Mouse (Mus musculus): ENCODE data around the gene Tacc2.

Tacc2 gene

GRCm38 (mm10) chr7:130692943-130693799 lies 115.9 kb downstream of the Tacc2 start:
- DNase-seq = peak; percentile 54 to 66

GRCm38 (mm10) chr7:130693800-130694193 lies 116.6 kb downstream of the Tacc2 start:
- peak; percentile 45 to 60 for DNase-seq

GRCm38 (mm10) chr7:130695669-130696338 lies 118.6 kb downstream of the Tacc2 start:
- DNase-seq = peak in 1 of 2 experiments; percentile 38

- DNase-seq = no peak
Observed at GRCm38 (mm10) chr7:130696347-130697234, 119.4 kb downstream of the Tacc2 start.

- no peak for DNase-seq
Observed at GRCm38 (mm10) chr7:130698480-130698879, 121.2 kb downstream of the Tacc2 start.

- DNase-seq = no peak
Observed at GRCm38 (mm10) chr7:130701336-130701735, 124.1 kb downstream of the Tacc2 start.

- no peak for DNase-seq
Observed at GRCm38 (mm10) chr7:130705230-130705629, 128.0 kb downstream of the Tacc2 start.

GRCm38 (mm10) chr7:130708940-130709339 lies 131.7 kb downstream of the Tacc2 start:
- peak; percentile 32 to 59 for DNase-seq

- DNase-seq = no peak
Observed at GRCm38 (mm10) chr7:130709372-130710274, 132.4 kb downstream of the Tacc2 start.

GRCm38 (mm10) chr7:130711851-130712250 lies 134.6 kb downstream of the Tacc2 start:
- no peak for DNase-seq

- no peak for DNase-seq
Observed at GRCm38 (mm10) chr7:130713319-130713718, 136.1 kb downstream of the Tacc2 start.

- no peak for DNase-seq
Observed at GRCm38 (mm10) chr7:130715467-130715866, 138.2 kb downstream of the Tacc2 start.

GRCm38 (mm10) chr7:130716341-130716740 lies 139.1 kb downstream of the Tacc2 start:
- DNase-seq = no peak

GRCm38 (mm10) chr7:130716989-130717388 lies 139.8 kb downstream of the Tacc2 start:
- DNase-seq = no peak

- peak; percentile 25 to 44 for DNase-seq
Observed at GRCm38 (mm10) chr7:130719931-130720598, 142.8 kb downstream of the Tacc2 start.

- peak; percentile 34 to 55 for DNase-seq
Observed at GRCm38 (mm10) chr7:130720646-130721335, 143.6 kb downstream of the Tacc2 start.

- DNase-seq = no peak
Observed at GRCm38 (mm10) chr7:130726185-130726584, 148.9 kb downstream of the Tacc2 start.

- peak; percentile 28 to 54 for DNase-seq
Observed at GRCm38 (mm10) chr7:130726724-130727422, 149.6 kb downstream of the Tacc2 start.

GRCm38 (mm10) chr7:130727560-130727959 lies 150.3 kb downstream of the Tacc2 start:
- DNase-seq = no peak

- DNase-seq = no peak
Observed at GRCm38 (mm10) chr7:130731792-130732191, 154.6 kb downstream of the Tacc2 start.

All from kidney, postnatal 4 days (tissue).